Mouse (Mus musculus): ENCODE results near the gene Rbfox3.

GRCm38 (mm10) chr11:118577271-118577670 is 334.1 kb downstream of the Rbfox3 start:
- TF ChIP-seq CHD1 (IDR thresholded peaks at IDR 0.05; ENCODE audit: low read depth, low read length) (no peak), MAX (IDR thresholded peaks at IDR 0.05; ENCODE audit: low read length) (no peak), SMC3 (IDR thresholded peaks at IDR 0.05; ENCODE audit: low read depth, low read length) (no peak), CTCF (conservative IDR thresholded peaks at IDR 0.05 in 1 of 2, IDR thresholded peaks at IDR 0.05 in 1 of 2; ENCODE audit: low read depth in 2 of 2, low read length in 2 of 2) (no peak), POLR2A (IDR thresholded peaks at IDR 0.05; ENCODE audit: low read depth, low read length) (no peak), TCF12 (IDR thresholded peaks at IDR 0.05; ENCODE audit: low read depth, low read length) (no peak), EP300 (IDR thresholded peaks at IDR 0.05; ENCODE audit: low read length) (no peak), ETS1 (conservative IDR thresholded peaks at IDR 0.05; ENCODE audit: low read depth, low read length) (no peak), KAT2A (IDR thresholded peaks at IDR 0.05; ENCODE audit: insufficient replicate concordance, low read length) (no peak), E2F4 (IDR thresholded peaks at IDR 0.05; ENCODE audit: insufficient replicate concordance, low read depth, low read length) (no peak), USF2 (conservative IDR thresholded peaks at IDR 0.05; ENCODE audit: low read depth, low read length) (no peak), RCOR1 (conservative IDR thresholded peaks at IDR 0.05; ENCODE audit: low read depth, low read length) (no peak), PAX5 (IDR thresholded peaks at IDR 0.05; ENCODE audit: low read length) (no peak)

All from CH12.LX (cell line).